Mouse (Mus musculus) erythroblast, embryonic 14.5 days (primary cell): ENCODE measurements around the gene Plcb4. TPM values are rescaled to one million over a fixed set of nuclear protein-coding genes. Genes with fewer than 3 reads are reported as not detected.

Experiments used
- H3K27me3 ChIP-seq: 2 replicates; pipeline ENCODE4 v1.6.1; 2012; ENCODE audit warnings: inconsistent platforms; ENCODE audit not compliant: control insufficient read depth
- H3K36me3 ChIP-seq: 2 replicates; pipeline ENCODE4 v1.6.1; 2012; ENCODE audit warnings: mild to moderate bottlenecking, inconsistent platforms; ENCODE audit not compliant: control insufficient read depth
- H3K4me1 ChIP-seq: 2 replicates; pipeline ENCODE4 v1.6.1; 2012; ENCODE audit warnings: inconsistent platforms; ENCODE audit not compliant: control insufficient read depth
- H3K4me3 ChIP-seq: replicated peaks from 2 replicates; pipeline ENCODE3; 2012; ENCODE audit warnings: moderate library complexity, mild to moderate bottlenecking, inconsistent platforms
- H3K9me3 ChIP-seq: 2 replicates; pipeline ENCODE4 v1.6.1; 2012; ENCODE audit warnings: low read length, inconsistent platforms, mixed read lengths; ENCODE audit not compliant: control insufficient read depth
- GATA1 ChIP-seq: IDR thresholded peaks from 2 replicates; pipeline ENCODE4 v1.6.1; 2012; ENCODE audit warnings: low read length, inconsistent platforms, mixed read lengths
- TAL1 ChIP-seq: IDR thresholded peaks from 3 replicates; pipeline ENCODE4 v1.6.1; 2012; ENCODE audit warnings: low read length, inconsistent platforms, mixed read lengths
- polyA plus RNA-seq: library from polyadenylated mRNA; stranded (reverse); fragments of >175 nt; gene quantifications from 2 replicates; pipeline ENCODE4 v1.2.3, GENCODE M21; 2012

The Plcb4 gene
- not detected in 2 replicates for polyA plus RNA-seq

DNA sequence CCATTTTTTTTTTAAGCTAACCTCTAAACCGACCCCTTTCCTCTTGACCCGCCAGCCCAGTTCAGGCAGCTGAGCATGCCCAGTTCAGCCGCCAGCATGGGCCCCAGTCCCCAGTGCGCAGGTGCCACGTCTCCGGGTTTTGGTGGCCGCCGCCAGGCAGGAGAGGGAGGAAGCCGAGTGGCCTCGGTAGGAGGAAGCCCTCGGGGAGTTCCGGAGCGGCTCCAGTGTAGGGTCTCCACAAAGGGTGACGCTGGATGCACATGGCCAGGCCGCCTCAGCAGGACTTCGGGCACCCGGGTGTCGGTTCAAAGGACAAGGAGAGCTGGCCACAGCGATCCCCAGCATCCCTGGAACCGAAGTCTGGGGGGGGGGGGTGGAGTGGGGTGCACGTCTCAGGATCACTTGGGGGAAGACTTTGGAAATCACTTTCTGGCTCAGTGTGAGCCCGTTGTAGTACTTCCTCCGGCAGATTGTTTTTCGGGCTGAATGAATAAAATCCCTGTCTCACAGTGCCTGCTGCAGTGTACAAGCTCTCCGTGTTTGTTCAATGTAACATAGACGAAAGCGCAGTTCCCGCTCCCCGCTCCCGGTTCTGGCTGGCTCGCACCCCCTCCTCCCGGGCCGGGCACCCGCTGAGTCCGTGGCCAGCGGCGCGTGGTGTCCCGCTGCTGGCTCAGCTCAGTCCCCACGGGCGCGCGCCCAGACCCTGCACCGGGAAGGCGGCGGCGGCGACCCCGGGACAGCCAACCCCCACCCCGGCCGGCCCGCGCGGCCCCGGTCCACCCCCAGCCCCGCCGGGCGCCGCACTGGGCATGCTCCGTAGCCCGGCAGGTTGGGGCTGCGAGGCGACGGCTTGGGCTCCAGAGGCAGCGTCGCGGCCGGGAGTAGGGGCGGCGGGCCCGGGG, at the start of gene Plcb4:
Gene Plcb4 (plus strand): TSS at position 526 of the 905 bp plus-strand sequence.
- Histone ChIP-seq H3K9me3 (no peaks in the 10 kb centered on the region), H3K36me3 (no peaks in the 10 kb centered on the region), H3K4me3 (peak within 1 kb of the TSS; percentile 67), H3K27me3 (peaks cover 27% of the 10 kb centered on the region), H3K4me1 (peaks cover 11% of the 10 kb centered on the region)
- TF ChIP-seq GATA1: no peak
- TF ChIP-seq TAL1: no peak

DNA sequence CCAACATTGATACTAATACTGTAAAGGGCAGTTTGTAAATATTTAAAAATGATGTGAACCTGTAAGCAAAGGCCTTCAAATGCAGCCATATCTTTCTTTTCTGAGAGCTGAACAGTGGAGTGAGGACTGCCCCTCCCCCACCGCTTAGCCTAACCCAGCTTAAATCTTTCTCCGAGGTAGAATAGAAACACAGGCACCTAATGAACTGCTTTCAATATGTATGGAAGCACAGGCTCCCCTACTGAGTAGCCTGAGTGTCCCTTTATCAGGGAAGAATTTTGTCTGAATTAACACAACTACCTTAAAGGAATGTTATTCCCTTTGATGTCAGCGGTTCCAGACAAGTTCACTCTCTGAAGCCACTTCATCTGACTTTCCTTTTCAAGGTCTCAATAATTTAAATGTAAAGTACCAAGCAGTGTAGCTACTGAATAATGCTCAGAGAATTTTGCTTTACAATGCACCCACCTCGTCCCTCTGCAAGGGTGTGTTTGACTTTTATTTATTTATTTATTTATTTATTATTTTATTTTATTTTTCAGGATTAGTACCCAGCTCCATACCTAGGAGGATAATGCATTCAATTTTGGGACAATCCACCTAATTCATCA, 44.1 kb upstream of the Plcb4 start:
- TF ChIP-seq TAL1 (no peak), GATA1 (no peak)

DNA sequence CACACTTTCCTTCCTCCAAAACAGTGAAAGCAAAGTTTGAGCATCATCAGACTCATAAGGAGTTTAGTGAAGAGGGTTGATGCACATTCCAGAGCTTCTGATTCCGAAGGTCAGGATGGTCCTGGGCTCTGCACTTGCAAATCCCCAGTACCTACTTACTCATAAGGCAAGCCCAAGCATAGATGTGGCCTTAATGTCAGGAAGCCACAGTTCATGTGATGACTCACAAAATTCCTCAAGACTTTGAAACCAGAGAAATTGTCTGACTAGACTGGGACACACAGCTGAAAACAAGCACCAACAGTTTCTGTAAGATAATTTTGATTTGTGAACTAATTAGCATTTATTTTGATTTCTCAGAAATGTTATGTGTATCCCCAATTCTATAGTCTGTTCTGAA, 42.7 kb upstream of the Plcb4 start:
- no peaks in the 10 kb centered on the region for H3K4me1 ChIP-seq

More for the DNA sequence above, 44.1 kb upstream of the Plcb4 start:
- Histone ChIP-seq H3K4me3 (no peak overlapping the region), H3K9me3 (no peaks in the 10 kb centered on the region), H3K27me3 (no peaks in the 10 kb centered on the region), H3K36me3 (no peaks in the 10 kb centered on the region), H3K4me1 (no peaks in the 10 kb centered on the region)

GRCm38 (mm10) chr2:135618551-135618950, 40.3 kb upstream of the Plcb4 start:
- Histone ChIP-seq H3K27me3 (no peaks in the 10 kb centered on the region), H3K9me3 (no peaks in the 10 kb centered on the region), H3K36me3 (no peaks in the 10 kb centered on the region), H3K4me3 (no peak overlapping the region), H3K4me1 (no peaks in the 10 kb centered on the region)
- no peak for TF ChIP-seq GATA1

More for the DNA sequence above, 42.7 kb upstream of the Plcb4 start:
- H3K27me3 ChIP-seq: no peaks in the 10 kb centered on the region
- H3K9me3 ChIP-seq: no peaks in the 10 kb centered on the region
- H3K36me3 ChIP-seq: no peaks in the 10 kb centered on the region
- no peak overlapping the region for H3K4me3 ChIP-seq
- no peak for TF ChIP-seq GATA1
- no peak for TF ChIP-seq TAL1

GRCm38 (mm10) chr2:135619956-135620355, 38.9 kb upstream of the Plcb4 start:
- Histone ChIP-seq H3K9me3 (no peaks in the 10 kb centered on the region), H3K36me3 (no peaks in the 10 kb centered on the region), H3K4me3 (no peak overlapping the region), H3K4me1 (no peaks in the 10 kb centered on the region), H3K27me3 (no peaks in the 10 kb centered on the region)
- TF ChIP-seq GATA1 (no peak), TAL1 (no peak)

DNA sequence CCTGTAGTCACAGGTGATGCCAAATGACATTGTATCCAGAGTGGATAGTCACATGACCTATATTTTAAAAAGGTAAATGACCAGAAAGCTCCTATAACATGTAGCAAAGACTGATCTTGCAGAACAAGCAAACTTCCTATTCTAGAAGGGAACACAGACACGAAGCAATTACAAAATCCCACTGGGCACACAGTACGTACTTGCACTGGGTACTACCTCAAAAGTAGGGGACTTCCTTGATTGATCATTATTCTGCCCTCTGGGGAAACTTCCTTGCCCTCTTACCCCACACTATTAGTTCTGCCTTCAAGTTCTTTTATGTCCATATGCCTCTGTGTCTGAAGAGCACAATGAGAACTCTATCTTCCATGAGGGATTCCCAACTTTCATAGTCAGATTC, 31.0 kb upstream of the Plcb4 start:
- no peak overlapping the region for H3K4me3 ChIP-seq
- TF ChIP-seq TAL1 (no peak), GATA1 (no peak)
- H3K36me3 ChIP-seq: no peaks in the 10 kb centered on the region
- no peaks in the 10 kb centered on the region for H3K9me3 ChIP-seq
- no peaks in the 10 kb centered on the region for H3K4me1 ChIP-seq
- no peaks in the 10 kb centered on the region for H3K27me3 ChIP-seq

DNA sequence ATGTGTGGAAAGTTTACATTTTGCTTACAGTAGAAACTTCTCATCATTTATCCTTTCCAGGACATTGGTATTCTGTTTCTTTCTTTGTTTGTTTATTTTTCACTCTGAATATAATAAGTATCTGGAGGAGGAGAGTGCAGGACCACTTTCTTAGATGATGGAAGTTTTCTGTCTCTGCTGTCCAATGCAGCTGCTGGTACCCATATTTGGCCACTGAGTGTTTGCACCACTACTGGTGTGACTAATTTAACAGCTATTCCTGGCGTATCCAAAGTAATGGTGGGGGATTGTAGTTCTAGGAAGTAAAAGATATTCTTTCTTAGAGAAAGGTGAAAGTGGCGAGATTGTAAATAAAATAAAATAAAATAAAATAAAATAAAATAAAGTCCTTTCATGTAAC, 21.6 kb upstream of the Plcb4 start:
- Histone ChIP-seq H3K9me3 (no peaks in the 10 kb centered on the region), H3K27me3 (no peaks in the 10 kb centered on the region), H3K4me1 (no peaks in the 10 kb centered on the region), H3K4me3 (no peak overlapping the region), H3K36me3 (no peaks in the 10 kb centered on the region)
- TF ChIP-seq TAL1: no peak
- no peak for TF ChIP-seq GATA1

- no peaks in the 10 kb centered on the region for H3K36me3 ChIP-seq
- H3K9me3 ChIP-seq: no peaks in the 10 kb centered on the region
- H3K27me3 ChIP-seq: no peaks in the 10 kb centered on the region
- H3K4me1 ChIP-seq: no peaks in the 10 kb centered on the region
- H3K4me3 ChIP-seq: no peak overlapping the region
- TF ChIP-seq TAL1 (no peak), GATA1 (no peak)
Observed at GRCm38 (mm10) chr2:135641002-135641401, 17.8 kb upstream of the Plcb4 start.

- Histone ChIP-seq H3K9me3 (no peaks in the 10 kb centered on the region), H3K4me1 (no peaks in the 10 kb centered on the region)
- no peak for TF ChIP-seq GATA1
- TF ChIP-seq TAL1: no peak
Observed at GRCm38 (mm10) chr2:135641636-135642035, 17.2 kb upstream of the Plcb4 start.

More at GRCm38 (mm10) chr2:135641636-135642035, 17.2 kb upstream of the Plcb4 start:
- Histone ChIP-seq H3K36me3 (no peaks in the 10 kb centered on the region), H3K4me3 (no peak overlapping the region), H3K27me3 (no peaks in the 10 kb centered on the region)
